Mouse (Mus musculus) liver, embryonic 15.5 days (tissue): ENCODE results near the gene Akap11. TPM values are rescaled to one million over a fixed set of nuclear protein-coding genes. Genes with fewer than 3 reads are reported as not detected.

ENCODE experiments used
- ATAC-seq: fragments of 200-750 bp; cut with Nextera tagmentation; 2 replicates; pipeline ENCODE4 v1.8.0; 2017; ENCODE audit warnings: moderate number of reproducible peaks, mild to moderate bottlenecking, moderate library complexity; ENCODE audit not compliant: insufficient read depth
- H3K27ac ChIP-seq: fragments of 300-500 bp; sonication (generic); replicated peaks from 2 replicates; pipeline ENCODE4 v1.5.1; 2015; ENCODE audit warnings: mild to moderate bottlenecking, inconsistent platforms
- H3K27me3 ChIP-seq: fragments of 300-500 bp; sonication (generic); 2 replicates; pipeline ENCODE4 v1.6.1; 2015; ENCODE audit warnings: mild to moderate bottlenecking, inconsistent platforms
- H3K36me3 ChIP-seq: fragments of 300-500 bp; sonication (generic); replicated peaks from 2 replicates; pipeline ENCODE4 v1.6.1; 2015; ENCODE audit warnings: moderate library complexity, mild to moderate bottlenecking, inconsistent platforms
- H3K4me1 ChIP-seq: fragments of 300-500 bp; sonication (generic); replicated peaks from 2 replicates; pipeline ENCODE4 v1.6.1; 2015; ENCODE audit warnings: inconsistent platforms
- H3K4me2 ChIP-seq: fragments of 300-500 bp; sonication (generic); 2 replicates; pipeline ENCODE4 v1.6.1; 2015; ENCODE audit warnings: moderate library complexity, mild to moderate bottlenecking, inconsistent platforms
- H3K4me3 ChIP-seq: fragments of 300-500 bp; sonication (generic); replicated peaks from 2 replicates; pipeline ENCODE4 v1.5.1; 2015; ENCODE audit warnings: mild to moderate bottlenecking, inconsistent platforms
- H3K9ac ChIP-seq: fragments of 300-500 bp; sonication (generic); 2 replicates; pipeline ENCODE4 v1.6.1; 2015; ENCODE audit warnings: moderate library complexity, mild to moderate bottlenecking, inconsistent platforms
- H3K9me3 ChIP-seq: fragments of 300-500 bp; sonication (generic); replicated peaks from 2 replicates; pipeline ENCODE4 v1.6.1; 2016; ENCODE audit warnings: inconsistent platforms
- WGBS: fragments of 180-500 bp; shearing (Covaris S2); methylation state at CpG from one replicate; pipeline ENCODE4 v1.1.7; 2015; ENCODE audit warnings: mixed read lengths; ENCODE audit not compliant: insufficient replicate concordance; 5-methylcytosine and 5-hydroxymethylcytosine counted together
- polyA plus RNA-seq: library from polyadenylated mRNA; unstranded; fragments of >200 nt; fragmentation: Nextera tagmentation; extraction: Ambion mirVana; gene quantifications from 2 replicates; pipeline ENCODE4 v1.2.1, GENCODE M21; 2015

Akap11 gene
- polyA plus RNA-seq, 1 experiment from 2014 or later, result 6.7 TPM

DNA sequence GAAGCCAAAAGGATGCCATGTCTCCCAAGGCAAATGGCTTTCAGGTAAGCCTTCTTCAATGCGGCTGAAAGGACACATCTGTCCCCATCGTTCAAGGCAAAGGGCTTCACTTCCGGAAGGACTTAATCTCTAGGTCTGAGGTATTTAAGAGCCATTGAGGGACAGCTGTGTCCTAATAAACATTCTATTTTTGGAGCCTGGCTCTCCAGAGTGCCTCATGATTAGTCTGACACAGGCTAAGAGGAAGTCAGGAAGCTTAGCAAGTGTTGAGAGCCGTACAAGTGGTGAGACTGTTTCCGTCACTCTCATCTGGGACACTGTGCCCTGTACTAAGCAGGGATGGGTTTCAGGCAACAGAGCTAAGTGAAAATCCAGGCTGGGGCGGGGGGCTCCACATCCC lies 12.2 kb upstream of the Akap11 start:
- Histone ChIP-seq H3K27ac (no peak overlapping the region), H3K27me3 (no peaks in the 10 kb centered on the region), H3K4me1 (no peaks in the 10 kb centered on the region), H3K9me3 (no peaks in the 10 kb centered on the region), H3K4me3 (no peak overlapping the region), H3K9ac (no peak overlapping the region), H3K36me3 (no peaks in the 10 kb centered on the region), H3K4me2 (no peak overlapping the region)
- no peak for ATAC-seq
- 21% methylated on average over 6 of the region's 6 CpGs for WGBS

- Histone ChIP-seq H3K27ac (no peak overlapping the region), H3K4me3 (no peak overlapping the region), H3K9ac (no peak overlapping the region), H3K36me3 (no peaks in the 10 kb centered on the region), H3K4me2 (no peak overlapping the region), H3K27me3 (no peaks in the 10 kb centered on the region), H3K9me3 (no peaks in the 10 kb centered on the region), H3K4me1 (peaks cover 8% of the 10 kb centered on the region)
- ATAC-seq, result no peak
- WGBS, result 77% methylated on average over 3 of the region's 3 CpGs
These were observed 4.7 kb upstream of the Akap11 start for GRCm38 (mm10) chr14:78541319-78541718.

- no peaks in the 10 kb centered on the region for H3K27me3 ChIP-seq
- 82% methylated on average over 1 of the region's 1 CpGs for WGBS
- peaks cover 17% of the 10 kb centered on the region for H3K4me1 ChIP-seq
- H3K9ac ChIP-seq, result no peak overlapping the region
- no peaks in the 10 kb centered on the region for H3K36me3 ChIP-seq
- no peak overlapping the region for H3K27ac ChIP-seq
- H3K4me3 ChIP-seq, result no peak overlapping the region
- no peak overlapping the region for H3K4me2 ChIP-seq
- H3K9me3 ChIP-seq, result no peaks in the 10 kb centered on the region
- no peak for ATAC-seq
These were observed 3.2 kb upstream of the Akap11 start for GRCm38 (mm10) chr14:78539821-78540220.

DNA sequence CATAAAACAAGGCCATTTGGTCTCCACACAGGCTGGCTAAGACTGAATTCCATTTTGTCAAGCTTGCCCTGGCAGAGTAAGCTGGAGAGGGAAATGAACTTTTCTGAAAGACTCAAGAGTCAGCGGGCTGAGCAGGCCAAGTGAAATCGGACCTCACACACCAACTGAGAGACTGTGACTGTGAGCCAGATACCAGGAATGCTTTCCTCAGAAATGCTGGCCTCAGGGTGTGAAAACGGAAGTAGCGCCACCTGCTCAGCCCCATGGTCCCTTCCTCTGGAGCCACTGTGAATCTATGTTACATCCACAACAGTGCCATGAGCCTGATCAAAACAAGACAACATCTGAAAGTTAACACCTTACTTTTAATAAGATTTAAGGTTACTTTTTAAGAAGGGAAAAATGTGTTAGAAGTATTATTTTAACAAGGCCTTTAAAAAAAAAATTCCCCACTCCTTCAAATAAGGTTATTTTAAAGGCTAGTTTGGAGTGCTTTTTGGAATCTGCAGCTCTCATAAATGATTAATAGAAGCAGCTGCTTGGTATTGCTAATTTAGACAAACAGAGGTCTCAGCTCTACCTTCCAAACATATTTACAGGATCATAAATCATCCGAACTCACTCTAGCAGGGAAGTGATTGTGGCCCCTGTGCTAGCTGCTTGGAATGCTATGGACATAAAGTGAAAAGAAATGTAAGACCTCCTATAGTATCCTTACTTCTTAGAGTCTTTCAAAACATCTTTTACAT lies 2.1 kb upstream of the Akap11 start:
- Histone ChIP-seq H3K4me1 (peaks cover 25% of the 10 kb centered on the region), H3K27me3 (no peaks in the 10 kb centered on the region), H3K9ac (no peak overlapping the region), H3K36me3 (no peaks in the 10 kb centered on the region), H3K4me3 (no peak overlapping the region), H3K4me2 (no peak overlapping the region), H3K9me3 (no peaks in the 10 kb centered on the region), H3K27ac (no peak overlapping the region)
- 55% methylated on average over 5 of the region's 5 CpGs for WGBS
- ATAC-seq, result no peak

GRCm38 (mm10) chr14:78537551-78537950 lies 943 bp upstream of the Akap11 start:
- ATAC-seq, result no peak
- Histone ChIP-seq H3K27ac (0 out of 2 replicates have a peak overlapping the region, but pooled peaks have one; percentile 89), H3K27me3 (no peaks in the 10 kb centered on the region), H3K9me3 (no peaks in the 10 kb centered on the region), H3K36me3 (no peaks in the 10 kb centered on the region), H3K4me1 (peaks cover 33% of the 10 kb centered on the region), H3K9ac (no peak overlapping the region), H3K4me3 (no peak overlapping the region), H3K4me2 (peak overlapping the region; percentile 83)
- WGBS, result 56% methylated on average over 6 of the region's 6 CpGs

DNA sequence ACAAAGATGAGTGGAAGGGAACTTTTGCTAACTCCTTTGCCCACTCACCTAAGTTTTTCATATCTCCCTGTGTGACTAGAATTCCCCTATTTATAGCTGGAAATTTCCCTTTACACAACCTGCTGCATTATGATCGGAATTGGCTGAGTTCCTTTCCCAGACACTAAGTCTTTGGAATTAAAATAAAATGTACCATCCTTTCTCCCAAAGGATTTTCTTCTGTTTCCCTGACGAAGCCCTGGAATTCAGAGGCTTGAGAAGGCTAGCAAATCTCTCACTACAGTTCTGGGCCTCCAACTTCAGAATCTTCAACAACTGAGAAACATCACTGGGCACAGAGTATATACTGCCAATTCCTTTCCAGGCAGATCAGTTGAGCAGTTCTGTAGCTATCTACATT lies 1.2 kb downstream of the Akap11 start:
- Histone ChIP-seq H3K9me3 (no peaks in the 10 kb centered on the region), H3K4me3 (peak overlapping the region; percentile 88)

GRCm38 (mm10) chr14:78534651-78535050 lies 2.0 kb downstream of the Akap11 start:
- WGBS, result 87% methylated on average over 5 of the region's 5 CpGs
- Histone ChIP-seq H3K36me3 (no peaks in the 10 kb centered on the region), H3K4me2 (no peak overlapping the region), H3K4me1 (peaks cover 52% of the 10 kb centered on the region), H3K27ac (no peak overlapping the region), H3K9ac (no peak overlapping the region), H3K27me3 (no peaks in the 10 kb centered on the region), H3K9me3 (no peaks in the 10 kb centered on the region), H3K4me3 (no peak overlapping the region)
- ATAC-seq, result no peak

More for the DNA sequence above, 1.2 kb downstream of the Akap11 start:
- WGBS, result 49% methylated on average over 2 of the region's 2 CpGs
- no peak overlapping the region for H3K27ac ChIP-seq
- peak overlapping the region; percentile 83 for H3K4me2 ChIP-seq
- peaks cover 44% of the 10 kb centered on the region for H3K4me1 ChIP-seq
- no peaks in the 10 kb centered on the region for H3K27me3 ChIP-seq
- peak overlapping the region; percentile 84 for H3K9ac ChIP-seq
- ATAC-seq, result no peak
- no peaks in the 10 kb centered on the region for H3K36me3 ChIP-seq

- peaks cover 58% of the 10 kb centered on the region for H3K4me1 ChIP-seq
- H3K9ac ChIP-seq, result no peak overlapping the region
- H3K4me3 ChIP-seq, result no peak overlapping the region
- WGBS, result 70% methylated on average over 3 of the region's 3 CpGs
- no peak overlapping the region for H3K4me2 ChIP-seq
- no peak overlapping the region for H3K27ac ChIP-seq
- no peaks in the 10 kb centered on the region for H3K27me3 ChIP-seq
- no peak for ATAC-seq
- no peaks in the 10 kb centered on the region for H3K9me3 ChIP-seq
- H3K36me3 ChIP-seq, result no peaks in the 10 kb centered on the region
These were observed 2.9 kb downstream of the Akap11 start for GRCm38 (mm10) chr14:78533701-78534100.

DNA sequence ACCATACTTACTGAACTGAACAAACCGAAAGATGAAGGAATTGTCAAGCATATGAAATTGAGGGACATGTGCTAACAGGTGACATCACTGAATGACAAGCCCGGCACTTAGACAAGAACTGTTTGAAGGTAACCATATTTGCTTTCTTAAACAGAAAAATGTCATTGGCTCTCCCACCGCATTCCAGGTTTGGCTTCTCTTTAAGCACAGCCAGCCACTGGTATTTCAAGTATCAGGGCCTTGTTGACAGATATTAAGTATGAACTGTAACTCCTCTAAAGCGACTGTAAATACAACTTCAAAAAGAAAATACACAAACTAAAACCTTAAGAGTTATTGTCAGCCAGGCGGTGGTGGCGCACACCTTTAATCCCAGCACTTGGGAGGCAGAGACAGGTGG lies 4.3 kb downstream of the Akap11 start:
- Histone ChIP-seq H3K27me3 (no peaks in the 10 kb centered on the region), H3K9ac (no peak overlapping the region), H3K4me1 (peaks cover 58% of the 10 kb centered on the region), H3K4me3 (no peak overlapping the region), H3K36me3 (no peaks in the 10 kb centered on the region), H3K27ac (peak overlapping the region; percentile 41; the same call in 1 of the 2 replicates), H3K9me3 (no peaks in the 10 kb centered on the region), H3K4me2 (no peak overlapping the region)
- no peak for ATAC-seq
- whole genome bisulfite sequencing, result 66% methylated on average over 6 of the region's 6 CpGs

- Histone ChIP-seq H3K27ac (no peak overlapping the region), H3K36me3 (no peaks in the 10 kb centered on the region), H3K4me3 (no peak overlapping the region), H3K4me2 (no peak overlapping the region), H3K4me1 (peaks cover 61% of the 10 kb centered on the region), H3K9me3 (no peaks in the 10 kb centered on the region), H3K27me3 (no peaks in the 10 kb centered on the region), H3K9ac (no peak overlapping the region)
- ATAC-seq, result no peak
- WGBS, result 72% methylated on average over 3 of the region's 3 CpGs
These were observed 6.4 kb downstream of the Akap11 start for GRCm38 (mm10) chr14:78530256-78530655.

DNA sequence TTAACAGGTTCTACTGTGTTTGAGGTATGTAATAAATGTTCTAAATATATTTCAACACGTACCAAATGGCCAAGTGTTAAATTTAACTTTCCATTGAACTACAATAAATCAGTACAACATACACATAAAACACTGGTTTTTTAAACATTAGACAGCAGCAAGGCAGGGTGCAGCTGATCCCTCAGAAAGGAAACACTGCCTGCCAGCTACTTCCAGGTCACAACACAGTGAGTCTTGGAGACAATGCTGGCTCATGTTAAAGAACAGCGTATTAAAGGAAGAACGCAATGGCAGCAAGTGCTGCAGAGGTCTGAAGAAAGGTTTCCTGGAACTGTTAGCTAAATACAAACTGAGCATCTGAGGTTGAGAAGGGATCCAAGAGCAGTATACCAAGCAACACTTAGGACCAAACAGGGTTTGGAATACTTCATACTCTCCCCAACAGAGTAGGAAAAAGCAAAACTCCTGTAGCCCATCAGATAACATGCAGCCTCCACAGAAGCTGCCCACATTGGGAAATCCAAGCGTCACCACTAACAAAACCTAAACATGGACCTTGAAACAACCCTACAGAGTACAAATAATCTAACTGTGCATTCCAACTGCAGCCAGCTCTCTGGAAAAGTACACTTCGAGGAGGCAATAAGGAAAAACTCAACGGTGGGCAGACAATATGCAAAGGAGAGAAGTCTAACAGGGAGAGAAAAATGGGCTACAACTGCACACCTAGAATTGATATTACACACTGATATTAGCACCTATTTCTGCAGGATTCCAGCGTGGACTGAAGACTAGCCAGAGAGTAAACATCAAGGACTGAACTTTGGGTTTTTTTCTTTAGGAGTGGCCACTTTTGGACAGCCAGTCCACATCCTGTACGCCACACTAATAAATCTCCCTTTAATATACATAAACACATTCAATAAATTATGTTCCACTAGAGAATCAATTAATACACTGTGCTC lies 7.9 kb downstream of the Akap11 start:
- peaks cover 53% of the 10 kb centered on the region for H3K4me1 ChIP-seq
- H3K9ac ChIP-seq, result no peak overlapping the region
- ATAC-seq, result peak; percentile 39; the same call in 1 of the 2 replicates
- H3K36me3 ChIP-seq, result no peaks in the 10 kb centered on the region
- H3K4me3 ChIP-seq, result no peak overlapping the region
- no peaks in the 10 kb centered on the region for H3K9me3 ChIP-seq
- peak overlapping the region; percentile 55; the same call in 1 of the 2 replicates for H3K27ac ChIP-seq
- WGBS, result 59% methylated on average over 8 of the region's 8 CpGs
- peak overlapping the region; percentile 25; the same call in 1 of the 2 replicates for H3K4me2 ChIP-seq
- no peaks in the 10 kb centered on the region for H3K27me3 ChIP-seq
